Mouse (Mus musculus) v-Abl transformed pro-B cells (cell line): ENCODE data around the gene Fscn2.

Experiments used
- in situ Hi-C, 2 experiments: fragments of 400-800 bp; cut with MboI; formaldehyde crosslinking; loops; one replicate each; pipeline ENCODE4 v1.15.1; 2025; ENCODE audit not compliant: unreplicated experiment in 2 of 2

Gene Fscn2

GRCm38 (mm10) chr11:120361295-120361694 lies at the start of gene Fscn2:
Gene Fscn2, plus strand, starts transcription at chr11:120361534.
- in situ Hi-C loops = no loop called here

- in situ Hi-C loops = no loop called here
Observed at GRCm38 (mm10) chr11:120311561-120311960, 49.8 kb upstream of the Fscn2 start.

- in situ Hi-C loops = no loop called here
Observed at GRCm38 (mm10) chr11:120312069-120312468, 49.3 kb upstream of the Fscn2 start.

- in situ Hi-C loops = no loop called here
Observed at GRCm38 (mm10) chr11:120313906-120314685, 47.2 kb upstream of the Fscn2 start.

GRCm38 (mm10) chr11:120314721-120315415 lies 46.5 kb upstream of the Fscn2 start:
- in situ Hi-C loops = no loop called here

GRCm38 (mm10) chr11:120315416-120315761 lies 45.9 kb upstream of the Fscn2 start:
- in situ Hi-C loops = no loop called here

- in situ Hi-C loops = no loop called here
Observed at GRCm38 (mm10) chr11:120315832-120316689, 45.3 kb upstream of the Fscn2 start.

GRCm38 (mm10) chr11:120316690-120317254 lies 44.6 kb upstream of the Fscn2 start:
- in situ Hi-C loops = no loop called here

GRCm38 (mm10) chr11:120317456-120317855 lies 43.9 kb upstream of the Fscn2 start:
- in situ Hi-C loops = no loop called here

GRCm38 (mm10) chr11:120319310-120319709 lies 42.0 kb upstream of the Fscn2 start:
- in situ Hi-C loops = no loop called here

GRCm38 (mm10) chr11:120320156-120320555 lies 41.2 kb upstream of the Fscn2 start:
- in situ Hi-C loops = no loop called here

GRCm38 (mm10) chr11:120335431-120336021 lies 25.8 kb upstream of the Fscn2 start:
- in situ Hi-C loops = no loop called here

- in situ Hi-C loops = no loop called here
Observed at GRCm38 (mm10) chr11:120337447-120337846, 23.9 kb upstream of the Fscn2 start.

GRCm38 (mm10) chr11:120338786-120339185 lies 22.5 kb upstream of the Fscn2 start:
- in situ Hi-C loops = no loop called here

- in situ Hi-C loops = no loop called here
Observed at GRCm38 (mm10) chr11:120339978-120340513, 21.3 kb upstream of the Fscn2 start.

- in situ Hi-C loops = no loop called here
Observed at GRCm38 (mm10) chr11:120341661-120342060, 19.7 kb upstream of the Fscn2 start.

- in situ Hi-C loops = no loop called here
Observed at GRCm38 (mm10) chr11:120342656-120343160, 18.6 kb upstream of the Fscn2 start.

- in situ Hi-C loops = no loop called here
Observed at GRCm38 (mm10) chr11:120343519-120344309, 17.6 kb upstream of the Fscn2 start.

GRCm38 (mm10) chr11:120344310-120344920 lies 16.9 kb upstream of the Fscn2 start:
- in situ Hi-C loops = no loop called here
